Mouse (Mus musculus) thymus, postnatal 0 days (tissue): Measurements from ENCODE around the gene Trak2. TPM values are rescaled to one million over a fixed set of nuclear protein-coding genes. Genes with fewer than 3 reads are reported as not detected.
A peak's percentile ranks its signal among the peaks of the same experiment; 100 is the strongest.
"Not testable (repeated sequence)": the region's sequence is repeated elsewhere in the genome, so short reads cannot be mapped to it uniquely, and the experiment has no call there.

ENCODE experiments used
- DNase-seq: peaks from one replicate; pipeline ENCODE4 v3.0.0-alpha.2; 2015; ENCODE audit warnings: low spot score
- polyA plus RNA-seq: library from polyadenylated mRNA; unstranded; fragments of >200 nt; fragmentation: Nextera tagmentation; extraction: Ambion mirVana; gene quantifications from 2 replicates; pipeline ENCODE4 v1.2.1, GENCODE M21; 2015

Gene Trak2
- polyA plus RNA-seq, 1 experiment from 2014 or later, result 13.5 TPM

DNA sequence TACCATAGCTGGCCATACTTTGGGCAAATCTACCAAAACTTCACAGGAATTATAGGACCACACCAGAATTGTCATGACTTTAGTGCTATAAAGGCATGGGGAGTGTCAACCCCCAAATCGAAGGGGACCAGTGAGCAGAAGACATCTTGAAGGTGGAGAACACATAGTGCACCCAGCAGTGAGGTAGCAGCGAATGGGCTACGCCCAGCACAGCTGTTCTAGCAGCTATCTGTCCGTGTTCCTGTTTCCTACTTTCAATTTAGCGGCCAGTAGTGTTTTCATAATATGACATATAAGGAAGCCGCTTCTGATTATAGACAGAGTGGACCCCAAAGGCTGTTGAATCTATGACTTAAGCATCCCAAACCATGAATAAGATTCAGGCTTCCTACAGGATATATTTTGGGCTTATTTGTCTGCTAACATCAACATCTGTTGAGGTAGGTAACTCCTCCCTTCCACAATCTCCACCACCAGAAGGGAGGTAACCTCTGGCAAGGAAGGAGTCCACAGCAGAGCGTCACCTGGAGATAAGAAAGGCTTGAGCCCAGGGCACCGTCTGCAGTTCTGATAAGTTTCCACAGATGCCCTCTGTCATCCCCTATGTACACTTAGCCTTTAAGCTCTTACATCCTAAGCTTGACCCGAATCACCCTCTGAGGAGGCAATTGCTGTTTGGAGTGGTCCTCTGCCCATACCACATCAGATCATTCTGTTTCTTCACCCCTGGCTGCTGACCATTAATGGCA, 19.4 kb downstream of the Trak2 start:
- peak; percentile 43 for DNase-seq

- no peak for DNase-seq
Observed at GRCm38 (mm10) chr1:58952997-58953396, 20.2 kb downstream of the Trak2 start.

- no peak for DNase-seq
Observed at GRCm38 (mm10) chr1:58952526-58952925, 20.7 kb downstream of the Trak2 start.

DNA sequence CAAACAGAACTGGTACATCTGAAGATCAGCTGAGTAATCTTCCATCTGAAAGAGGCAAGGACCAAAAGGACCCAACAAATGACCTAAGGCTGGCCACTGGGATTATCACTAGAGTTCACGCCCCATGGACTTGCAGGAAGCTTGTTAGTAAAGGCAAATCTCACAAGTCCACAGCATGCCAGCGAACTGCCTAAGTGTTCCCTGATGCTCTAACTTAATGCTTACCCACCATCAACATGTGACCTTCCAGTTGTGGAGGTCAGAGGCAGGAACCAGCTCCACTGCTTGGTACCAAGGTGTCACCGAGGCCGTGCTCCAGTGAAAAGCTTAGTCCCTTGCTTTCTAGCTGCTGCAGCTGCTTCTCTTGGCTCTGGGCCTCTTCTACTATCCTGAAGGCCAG, 21.4 kb downstream of the Trak2 start:
- no peak for DNase-seq

- DNase-seq, result no peak
Observed at GRCm38 (mm10) chr1:58950899-58951648, 22.2 kb downstream of the Trak2 start.

GRCm38 (mm10) chr1:58949561-58950106, 23.6 kb downstream of the Trak2 start:
- DNase-seq, result no peak

DNA sequence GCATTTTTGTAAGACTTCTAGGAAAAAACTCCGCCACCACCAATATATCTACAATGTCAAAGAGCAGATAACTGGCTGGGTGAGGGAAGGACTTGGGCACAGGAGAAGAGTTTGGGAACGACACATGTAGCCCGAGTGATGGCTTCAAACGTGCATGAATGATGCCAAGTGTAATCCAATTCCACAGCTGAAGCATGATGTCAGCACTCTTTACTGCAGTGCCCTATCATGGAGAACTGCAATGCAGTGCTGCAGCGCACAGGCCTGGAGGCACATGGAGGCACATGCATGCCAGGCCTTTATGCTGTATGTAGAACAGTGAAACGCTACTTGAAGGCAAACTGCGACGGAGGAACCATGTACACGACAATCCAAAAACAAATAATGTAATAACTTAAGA, 26.5 kb downstream of the Trak2 start:
- no peak for DNase-seq

- no peak for DNase-seq
Observed at GRCm38 (mm10) chr1:58945960-58946670, 27.1 kb downstream of the Trak2 start.

- DNase-seq, result no peak
Observed at GRCm38 (mm10) chr1:58945523-58945922, 27.7 kb downstream of the Trak2 start.

DNA sequence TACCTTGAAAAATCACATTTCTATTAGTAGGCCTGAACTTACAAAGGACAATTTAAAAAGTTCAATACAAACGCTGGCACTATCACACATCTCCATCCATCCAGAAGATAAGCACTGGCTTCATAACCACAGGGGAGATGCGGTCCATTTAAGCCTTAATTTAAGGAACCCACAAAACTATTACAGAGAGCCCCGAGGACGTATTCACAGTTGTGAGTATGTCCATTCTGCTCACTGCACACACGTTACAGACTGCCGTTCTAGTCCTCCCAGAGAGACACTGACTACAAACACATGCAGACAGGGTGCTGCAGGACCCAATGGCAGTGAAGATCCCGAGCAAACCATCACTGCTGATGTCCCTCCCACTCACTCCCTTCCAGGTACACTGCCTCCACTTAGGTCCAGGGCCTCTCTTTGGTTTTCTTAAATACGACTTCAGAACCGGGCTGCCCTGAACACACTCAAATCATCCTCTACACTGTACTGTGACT, 35.6 kb downstream of the Trak2 start:
- DNase-seq, result no peak

GRCm38 (mm10) chr1:58936746-58937605, 36.3 kb downstream of the Trak2 start:
- DNase-seq, result no peak

DNA sequence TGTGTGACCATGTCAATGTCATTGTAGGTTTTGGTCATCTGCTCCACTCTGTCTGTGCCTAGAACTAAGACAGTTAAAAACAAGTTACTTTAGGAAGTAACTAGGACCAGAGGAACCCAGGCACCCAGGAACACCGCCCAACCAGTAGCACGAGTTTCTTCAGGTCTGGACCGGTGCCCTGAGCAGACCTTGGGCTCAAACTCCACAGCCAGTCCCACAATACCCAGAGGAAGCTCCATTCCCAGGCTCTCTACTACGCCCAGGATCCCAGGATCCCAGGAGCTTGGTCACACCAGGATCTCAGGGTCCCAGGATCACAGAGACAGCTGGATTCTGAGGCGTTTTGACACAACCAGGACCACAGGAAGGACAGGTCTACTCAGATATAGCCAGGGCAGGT, 46.6 kb downstream of the Trak2 start:
- DNase-seq, result no peak

GRCm38 (mm10) chr1:58917566-58917965, 55.7 kb downstream of the Trak2 start:
- DNase-seq, result no peak

- DNase-seq, result no peak
Observed at GRCm38 (mm10) chr1:58909636-58910272, 63.5 kb downstream of the Trak2 start.

DNA sequence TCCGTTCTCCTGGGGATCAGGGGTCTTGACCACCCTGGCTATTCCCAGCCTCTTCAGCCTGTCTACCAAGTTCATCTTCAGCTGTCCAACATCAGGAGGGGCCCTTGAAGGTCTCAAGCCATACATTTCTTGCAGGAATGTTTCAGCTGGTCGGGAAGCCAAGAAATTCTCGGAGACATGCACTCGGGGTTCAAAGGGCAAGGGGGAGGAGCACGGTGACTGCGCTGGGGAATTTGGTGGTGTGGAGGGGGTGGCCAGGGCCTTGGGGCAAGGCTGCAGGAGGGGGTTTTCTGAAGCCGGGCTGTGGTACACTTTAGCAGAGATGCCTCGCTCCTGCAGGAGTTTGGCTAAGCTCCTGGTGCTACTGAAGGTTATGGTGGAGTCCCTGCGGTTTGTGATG, 69.5 kb downstream of the Trak2 start:
- DNase-seq, result no peak

GRCm38 (mm10) chr1:58897561-58897960, 75.7 kb downstream of the Trak2 start:
- peak; percentile 60 for DNase-seq

- not testable (repeated sequence) for DNase-seq
Observed at GRCm38 (mm10) chr1:58892386-58892785, 80.8 kb downstream of the Trak2 start.

DNA sequence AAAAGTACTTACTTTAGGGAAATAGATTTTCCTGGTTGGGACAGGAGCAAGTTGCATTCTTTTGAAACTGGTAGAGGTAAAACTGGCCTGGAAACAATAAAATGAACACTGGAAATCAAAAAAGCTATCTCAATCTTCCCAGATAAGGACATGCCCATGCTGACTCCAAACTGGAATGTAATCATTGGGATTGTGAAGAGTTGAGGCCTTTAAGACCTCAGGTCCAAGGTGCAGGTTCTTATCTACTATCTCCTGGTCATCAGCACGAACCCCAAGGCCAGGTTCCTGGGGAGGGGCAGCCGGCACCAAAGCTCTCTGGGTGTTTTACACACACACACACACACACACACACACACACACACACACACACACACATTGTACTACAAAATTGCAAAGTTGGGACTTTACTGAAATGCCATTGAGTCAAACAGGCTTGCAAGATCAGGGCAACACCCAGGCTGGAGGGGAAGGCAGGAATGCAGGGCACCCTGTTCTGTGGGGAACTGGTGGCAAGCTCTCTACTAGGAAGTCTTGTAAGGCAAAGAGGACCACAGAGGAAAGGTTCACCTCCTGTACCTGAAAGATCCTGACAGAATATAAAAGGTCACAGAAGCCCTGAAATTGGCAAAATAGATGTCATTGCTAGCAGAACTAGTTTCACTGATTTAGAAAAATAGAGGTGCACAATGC, 81.6 kb downstream of the Trak2 start:
- DNase-seq, result not testable (repeated sequence)

GRCm38 (mm10) chr1:58890697-58891290, 82.4 kb downstream of the Trak2 start:
- DNase-seq, result not testable (repeated sequence)
